Mouse (Mus musculus) frontal cortex, postnatal 14 days (tissue): ENCODE measurements around the gene 2410004P03Rik.

Experiments
- DNase-seq, 2 experiments: peaks; one replicate each; pipeline ENCODE4 v3.0.0; 2022; ENCODE audit warnings: low spot score in 2 of 2

2410004P03Rik gene

DNA sequence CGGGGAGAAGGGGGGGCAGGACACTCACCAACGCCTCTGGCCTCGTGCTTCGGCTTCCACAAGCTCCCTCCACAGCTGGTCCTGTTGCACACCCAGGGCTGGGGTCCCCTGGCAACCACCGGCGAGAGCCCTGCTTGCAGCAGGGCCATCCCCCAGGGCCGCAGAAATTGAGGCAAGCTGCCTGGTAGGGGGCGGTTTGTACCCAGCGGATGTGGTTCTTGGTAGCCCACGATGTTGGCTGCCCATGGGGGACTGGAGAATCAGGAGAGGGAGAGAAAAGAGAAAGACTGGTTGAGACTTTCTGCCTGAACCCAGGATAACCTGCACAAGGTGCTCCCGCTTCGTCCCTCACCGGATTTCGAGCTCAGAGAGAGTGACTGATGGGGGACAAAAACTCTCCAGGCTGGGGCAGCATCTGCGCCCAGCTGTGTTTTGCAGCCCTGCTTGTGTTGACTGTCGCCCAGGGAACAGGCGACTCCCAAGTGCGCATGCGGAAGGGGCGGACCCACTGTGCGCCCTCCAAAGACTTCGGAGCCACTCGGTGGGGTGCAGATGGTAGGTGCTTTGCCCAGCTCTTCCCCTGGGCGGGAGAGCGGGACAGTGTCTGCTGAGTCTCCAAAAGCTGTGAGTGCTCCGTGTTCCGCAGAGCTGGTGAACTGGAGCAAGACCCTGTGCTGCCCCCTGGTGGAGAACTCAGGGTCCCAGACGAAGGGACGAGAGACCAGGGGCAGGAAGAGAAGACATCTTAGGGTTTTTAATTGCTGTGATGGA is at the start of gene 2410004P03Rik:
TSS of gene 2410004P03Rik (minus strand) at position 628 of the 771 bp plus-strand sequence.
- peak in 1 of 2 experiments; percentile 55 for DNase-seq

GRCm38 (mm10) chr12:17061183-17061722 is 49.7 kb upstream of the 2410004P03Rik start:
- no peak for DNase-seq

- DNase-seq, result no peak
These were observed 47.0 kb upstream of the 2410004P03Rik start for GRCm38 (mm10) chr12:17058490-17058889.

DNA sequence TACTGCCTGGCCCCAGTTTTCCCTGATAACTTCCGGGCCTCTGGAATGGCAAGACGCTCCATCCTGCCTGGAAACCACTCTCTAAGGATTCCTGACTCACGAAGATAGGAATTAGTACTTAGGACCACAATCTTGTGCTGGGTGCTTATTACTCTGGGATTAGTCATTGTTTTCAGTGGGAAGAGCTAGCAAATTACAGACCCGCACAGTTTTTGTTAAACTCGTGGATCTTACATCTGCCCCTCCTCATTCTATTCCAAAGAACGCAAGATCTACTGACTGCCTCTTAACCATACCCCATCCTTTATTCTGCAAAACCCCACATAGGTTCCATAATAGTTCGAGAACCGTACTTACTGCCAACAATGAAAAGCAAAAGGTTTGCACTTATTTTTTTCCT is 45.6 kb upstream of the 2410004P03Rik start:
- no peak for DNase-seq

DNA sequence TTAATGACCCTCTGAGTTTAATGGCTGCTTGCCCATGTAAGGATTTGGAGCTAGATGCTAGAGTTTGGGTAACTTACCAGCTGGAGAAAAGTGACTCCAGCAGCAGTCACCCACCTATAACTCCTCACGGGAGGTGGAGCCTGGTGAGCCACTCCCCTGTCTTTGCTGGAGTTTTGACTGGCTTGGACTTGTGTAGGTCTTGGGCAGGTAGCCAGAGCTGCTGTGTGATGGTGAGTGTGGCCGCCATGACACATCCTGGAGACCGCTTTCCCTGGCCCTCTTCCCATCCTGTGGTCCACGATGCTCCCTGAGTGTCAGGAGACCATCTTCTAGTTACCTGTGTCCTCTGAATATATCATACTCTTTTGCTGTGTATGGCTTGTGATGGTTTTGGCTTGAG is 44.2 kb upstream of the 2410004P03Rik start:
- DNase-seq, result no peak

DNA sequence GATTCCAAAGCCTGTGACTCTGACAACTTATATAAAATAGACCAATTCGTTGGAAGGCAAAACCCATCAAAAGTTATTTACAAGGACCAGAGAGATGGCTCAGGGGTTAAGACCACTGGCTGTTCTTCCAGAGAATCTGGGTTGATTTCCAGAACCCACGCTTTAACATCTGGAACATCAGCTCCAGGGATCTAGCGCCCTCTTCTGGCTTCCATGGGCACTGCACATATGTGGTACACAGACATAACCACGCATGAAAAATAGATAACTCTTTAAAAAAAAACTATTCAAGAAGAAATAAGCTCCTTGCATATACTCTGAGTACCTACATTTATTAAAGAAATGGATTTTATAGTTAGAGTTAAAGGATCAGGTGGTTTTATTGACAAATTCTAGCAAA is 43.2 kb upstream of the 2410004P03Rik start:
- DNase-seq, result no peak

GRCm38 (mm10) chr12:17052673-17053072 is 41.1 kb upstream of the 2410004P03Rik start:
- no peak for DNase-seq

GRCm38 (mm10) chr12:17051057-17051456 is 39.5 kb upstream of the 2410004P03Rik start:
- no peak for DNase-seq

GRCm38 (mm10) chr12:17049796-17050195 is 38.3 kb upstream of the 2410004P03Rik start:
- no peak for DNase-seq

GRCm38 (mm10) chr12:17048979-17049612 is 37.6 kb upstream of the 2410004P03Rik start:
- no peak for DNase-seq

DNA sequence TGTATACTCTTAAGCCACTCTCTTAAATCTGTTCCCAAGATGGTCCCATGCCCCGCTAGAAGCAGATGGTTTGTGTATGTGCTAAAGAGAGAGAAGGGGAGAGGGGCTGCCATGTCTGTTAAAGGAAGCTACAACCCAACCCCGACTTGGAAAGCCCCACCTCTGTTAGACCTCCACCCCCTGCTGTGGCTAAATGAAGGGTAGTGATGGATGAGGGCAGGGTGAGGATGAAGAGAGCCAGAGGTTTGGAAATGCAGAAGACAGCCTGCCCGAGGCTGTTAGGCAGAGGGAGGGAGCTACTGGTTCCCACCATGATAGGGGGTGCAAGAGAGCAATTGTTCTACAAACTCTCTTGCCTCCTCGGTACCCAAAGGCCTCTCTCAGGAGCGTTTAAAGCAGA is 31.8 kb upstream of the 2410004P03Rik start:
- DNase-seq, result no peak

DNA sequence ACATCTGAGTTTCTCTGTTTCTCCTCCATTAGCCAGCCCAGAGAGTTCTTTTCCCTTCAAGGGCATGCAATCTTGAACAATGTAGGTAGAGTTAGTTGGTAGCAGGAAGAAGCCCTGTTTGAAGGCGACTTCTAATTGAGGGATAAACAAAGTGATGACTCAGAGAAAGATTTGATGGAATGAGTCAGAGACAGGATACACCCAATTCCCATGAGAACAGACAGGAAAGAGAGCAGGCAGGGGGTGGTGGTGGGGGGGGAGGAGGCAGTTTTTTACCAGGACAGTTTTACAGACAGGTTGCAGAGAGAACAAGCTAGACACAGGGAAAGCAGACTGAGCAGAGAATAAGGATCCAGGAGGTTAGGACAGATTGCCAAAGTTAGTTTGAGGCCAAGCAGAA is 29.0 kb upstream of the 2410004P03Rik start:
- DNase-seq, result no peak

DNA sequence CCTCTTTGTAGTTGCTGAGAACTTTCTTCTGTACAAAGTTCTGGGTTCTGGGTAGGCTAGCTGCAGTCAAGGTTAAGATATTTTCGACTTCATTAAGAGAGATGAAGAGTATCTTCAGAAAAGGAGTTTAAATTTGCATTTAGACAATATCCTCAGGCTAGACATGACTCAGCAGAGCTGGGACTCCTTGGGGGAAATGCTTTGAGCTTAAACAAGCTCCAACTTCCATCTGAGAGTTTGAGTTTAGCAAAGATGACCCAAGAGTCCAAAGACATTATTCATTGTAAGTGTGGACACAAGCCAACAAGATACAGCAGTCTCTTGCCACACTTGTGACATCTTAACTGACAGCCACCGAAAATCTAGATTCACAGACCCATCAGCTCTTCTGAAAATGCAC is 27.9 kb upstream of the 2410004P03Rik start:
- DNase-seq, result no peak

- no peak for DNase-seq
These were observed 26.7 kb upstream of the 2410004P03Rik start for GRCm38 (mm10) chr12:17038246-17038645.

- DNase-seq, result peak; percentile 36 to 40
These were observed 25.6 kb upstream of the 2410004P03Rik start for GRCm38 (mm10) chr12:17037053-17037610.

- no peak for DNase-seq
These were observed 25.0 kb upstream of the 2410004P03Rik start for GRCm38 (mm10) chr12:17036532-17036931.

DNA sequence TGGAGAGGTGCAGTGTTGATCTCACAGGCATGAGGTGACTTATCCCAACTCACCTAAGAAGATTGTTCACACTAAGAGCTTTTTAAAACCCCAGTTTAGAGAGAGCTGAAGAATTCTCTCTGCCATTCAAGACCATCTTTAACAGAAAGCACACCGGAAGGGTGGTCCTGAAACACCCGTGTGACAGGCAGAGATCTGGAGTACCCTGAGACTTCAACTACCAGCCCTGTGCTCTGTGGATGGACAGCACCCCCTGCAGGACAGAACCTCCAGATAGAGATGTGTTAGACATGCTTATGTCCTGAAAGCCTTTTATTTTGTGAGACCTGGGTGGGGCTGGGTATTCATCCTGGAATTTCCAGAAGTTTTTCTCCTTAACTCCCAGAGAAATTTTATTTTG is 23.6 kb upstream of the 2410004P03Rik start:
- no peak for DNase-seq

DNA sequence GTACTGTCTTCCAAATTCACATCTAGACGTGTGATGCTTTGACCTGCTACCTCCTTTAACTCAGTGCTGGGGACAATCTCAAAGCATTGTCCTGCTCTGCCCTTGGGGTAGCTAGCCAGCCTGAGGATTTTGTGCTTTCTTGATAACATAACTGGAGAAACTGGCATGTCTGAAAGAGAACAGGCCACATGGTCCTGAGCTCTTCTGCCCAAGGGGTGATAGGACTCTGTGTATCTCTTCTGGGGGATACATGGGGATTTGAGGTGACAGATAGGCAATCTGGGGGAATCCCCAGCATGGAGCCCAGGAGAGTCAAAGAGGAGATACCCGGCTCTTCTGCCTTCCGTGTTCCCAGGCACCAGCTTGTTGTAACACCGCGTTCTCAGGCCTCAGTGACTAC is 23.1 kb upstream of the 2410004P03Rik start:
- DNase-seq, result no peak

DNA sequence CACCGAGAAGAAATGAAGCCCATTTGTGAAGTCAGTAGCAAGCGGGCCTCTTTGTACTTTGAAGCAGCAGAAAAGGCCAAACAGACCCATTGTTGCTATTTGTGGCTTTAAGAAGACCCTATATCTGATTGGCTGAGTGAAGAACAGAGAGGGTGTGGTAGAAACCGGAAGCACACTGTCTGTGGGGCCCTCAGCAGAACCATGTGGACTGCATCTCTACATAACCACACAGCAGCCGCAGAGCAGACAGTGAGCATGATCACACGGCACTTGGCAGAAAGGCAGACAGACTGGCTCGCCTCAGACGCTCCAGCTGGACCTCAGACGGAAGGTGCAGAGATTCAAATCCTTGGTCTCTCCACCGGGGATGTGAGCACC is 21.9 kb upstream of the 2410004P03Rik start:
- DNase-seq, result no peak

GRCm38 (mm10) chr12:17032694-17033463 is 21.4 kb upstream of the 2410004P03Rik start:
- DNase-seq, result peak; percentile 62 to 79

GRCm38 (mm10) chr12:17024554-17025110 is 13.1 kb upstream of the 2410004P03Rik start:
- DNase-seq, result no peak

GRCm38 (mm10) chr12:17022145-17022544 is 10.6 kb upstream of the 2410004P03Rik start:
- DNase-seq, result no peak
